Mouse (Mus musculus) stomach, postnatal 0 days (tissue): ENCODE data around the gene Spen.

Source experiments
- CTCF ChIP-seq: IDR thresholded peaks from 2 replicates; pipeline ENCODE4 v1.5.1; 2016; ENCODE audit warnings: antibody characterized with exemption, low read depth, mild to moderate bottlenecking, moderate library complexity
- EP300 ChIP-seq: optimal IDR thresholded peaks from 2 replicates; pipeline ENCODE3; 2016; ENCODE audit warnings: antibody characterized with exemption

GRCm38 (mm10) chr4:141459766-141460165, 78.6 kb downstream of the Spen start:
- TF ChIP-seq CTCF: no peak
- no peak for TF ChIP-seq EP300
